19 mouse cellular contexts compared by ENCODE assay signal in the genomic region with DNA sequence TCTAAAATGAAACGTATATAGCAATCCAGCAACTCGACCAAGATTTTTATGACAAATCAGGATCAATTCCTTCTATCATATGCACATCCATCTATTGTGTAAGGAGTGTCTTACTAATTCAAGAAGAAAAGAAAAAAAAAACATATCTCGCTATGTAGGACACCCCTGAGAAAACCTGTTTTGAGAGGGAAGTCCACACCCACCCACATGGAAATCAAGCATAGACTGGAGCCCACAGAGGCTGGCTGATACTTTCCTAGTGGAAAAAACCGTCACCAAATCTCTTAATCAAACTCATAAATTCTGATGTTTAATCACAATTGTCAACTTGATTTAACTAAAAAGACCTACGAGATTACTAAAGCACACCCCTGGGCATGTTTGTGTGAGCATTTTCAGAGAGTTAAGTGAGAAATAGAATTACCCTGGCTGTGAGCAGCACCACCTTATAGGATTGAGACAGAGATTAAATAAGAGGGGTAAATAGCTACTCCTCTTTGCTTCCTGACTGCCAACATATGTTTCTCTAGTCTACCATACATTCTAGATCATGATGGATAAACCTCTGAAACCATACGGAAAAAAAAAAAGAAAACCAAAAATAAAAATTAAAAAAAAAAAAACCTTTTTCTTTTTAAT.
"Had no signal": no experiment of that assay in that cellular context is flagged by ENCODE, and none has a peak within 500 bp of the region (broad histone marks: within the 10 kb centered on the region; RNA-seq: fewer than 3 reads in every experiment).

No protein-coding gene starts in this region.

- ATAC-seq: midbrain, embryonic 16.5 days had no signal

- H3K9ac ChIP-seq: liver, embryonic 14.5 days; lung, embryonic 14.5 days; midbrain, embryonic 12.5 days; neural tube, embryonic 12.5 days had no signal

- H3K36me3 ChIP-seq: midbrain, embryonic 10.5 days; midbrain, embryonic 12.5 days; neural tube, embryonic 12.5 days had no signal

- H3K27ac ChIP-seq: liver, embryonic 14.5 days; midbrain, embryonic 10.5 days; midbrain, embryonic 12.5 days; neural tube, embryonic 12.5 days had no signal

- H3K9me3 ChIP-seq: midbrain, embryonic 10.5 days; midbrain, embryonic 12.5 days; neural tube, embryonic 12.5 days had no signal

- H3K27me3 ChIP-seq: midbrain, embryonic 12.5 days; neural tube, embryonic 12.5 days had no signal

- H3K4me1 ChIP-seq: midbrain, embryonic 10.5 days; midbrain, embryonic 12.5 days; neural tube, embryonic 12.5 days had no signal

- DNase-seq: lung, adult 18-20 months; lung, embryonic 14.5 days; lung, postnatal 10 days; lung, postnatal 4 days; midbrain, embryonic 14.5 days; retina, postnatal 1 day; right cerebral cortex, adult 18-20 months; right cerebral cortex, postnatal 25 days; right cerebral cortex, postnatal 4 days; spleen, adult 18-20 months; thymus, adult 2 months; thymus, postnatal 25 days; thymus, postnatal 4 days had no signal

- H3K4me3 ChIP-seq: midbrain, embryonic 10.5 days; midbrain, embryonic 12.5 days; myocyte; neural tube, embryonic 12.5 days had no signal

- H3K4me2 ChIP-seq: lung, embryonic 14.5 days; midbrain, embryonic 12.5 days; neural tube, embryonic 12.5 days had no signal
